Mouse (Mus musculus) neural tube, embryonic 14.5 days (tissue): ENCODE measurements around the gene Hist1h1a. TPM values are rescaled to one million over a fixed set of nuclear protein-coding genes. Genes with fewer than 3 reads are reported as not detected.
"Not testable (repeated sequence)": the region's sequence is repeated elsewhere in the genome, so short reads cannot be mapped to it uniquely, and the experiment has no call there.

Experiments used
- ATAC-seq: fragments of 200-750 bp; cut with Nextera tagmentation; 2 replicates; pipeline ENCODE4 v1.8.0; 2017; ENCODE audit warnings: low read depth, mild to moderate bottlenecking, moderate TSS enrichment, moderate library complexity
- H3K27ac ChIP-seq: fragments of 300-500 bp; sonication (generic); 2 replicates; pipeline ENCODE4 v1.5.1; 2014; ENCODE audit warnings: low read depth, mild to moderate bottlenecking, control low read depth, low read length, moderate library complexity, mixed read lengths
- H3K27me3 ChIP-seq: fragments of 300-500 bp; sonication (generic); 2 replicates; pipeline ENCODE4 v1.6.1; 2014; ENCODE audit warnings: low read length; ENCODE audit not compliant: control insufficient read depth, insufficient read depth
- H3K36me3 ChIP-seq: fragments of 300-500 bp; sonication (generic); 2 replicates; pipeline ENCODE4 v1.6.1; 2014; ENCODE audit warnings: low read length, mixed read lengths; ENCODE audit not compliant: control insufficient read depth, insufficient read depth
- H3K4me1 ChIP-seq: fragments of 300-500 bp; sonication (generic); 2 replicates; pipeline ENCODE4 v1.6.1; 2014; ENCODE audit warnings: low read length; ENCODE audit not compliant: control insufficient read depth, insufficient read depth
- H3K4me2 ChIP-seq: fragments of 300-500 bp; sonication (generic); 2 replicates; pipeline ENCODE4 v1.6.1; 2014; ENCODE audit warnings: mild to moderate bottlenecking, low read depth, low read length, control low read depth
- H3K4me3 ChIP-seq: fragments of 300-500 bp; sonication (generic); 2 replicates; pipeline ENCODE4 v1.5.1; 2014; ENCODE audit warnings: low read depth, low read length, control low read depth, mixed read lengths
- H3K9ac ChIP-seq: fragments of 300-500 bp; sonication (generic); replicated peaks from 2 replicates; pipeline ENCODE4 v1.6.1; 2014; ENCODE audit warnings: low read depth, mild to moderate bottlenecking, control low read depth, low read length, mixed read lengths
- H3K9me3 ChIP-seq: fragments of 300-500 bp; sonication (generic); 2 replicates; pipeline ENCODE4 v1.6.1; 2016; ENCODE audit warnings: low read length; ENCODE audit not compliant: control insufficient read depth
- WGBS: fragments of 180-500 bp; shearing (Covaris S2); extraction: QIAGEN DNeasy Blood & Tissue Kit; methylation state at CpG from one replicate; pipeline ENCODE4 v1.1.7; 2014; 5-methylcytosine and 5-hydroxymethylcytosine counted together
- polyA plus RNA-seq: library from polyadenylated mRNA; unstranded; fragments of >200 nt; fragmentation: Nextera tagmentation; extraction: Ambion mirVana; gene quantifications from 2 replicates; pipeline ENCODE4 v1.2.1, GENCODE M21; 2014

The Hist1h1a gene
- not detected in 2 replicates for polyA plus RNA-seq

GRCm38 (mm10) chr13:23763586-23764323 is at the start of gene Hist1h1a:
TSS of gene Hist1h1a (plus strand) at chr13:23763666.
- Histone ChIP-seq H3K4me3 (peak within 1 kb of the TSS; percentile 45), H3K27me3 (no peaks in the 10 kb centered on the region), H3K4me1 (peaks cover 7% of the 10 kb centered on the region), H3K36me3 (no peaks in the 10 kb centered on the region), H3K9ac (peak within 1 kb of the TSS; percentile 51), H3K9me3 (no peaks in the 10 kb centered on the region), H3K27ac (peak within 1 kb of the TSS; percentile 63; the same call in 1 of the 2 replicates), H3K4me2 (peak within 1 kb of the TSS; percentile 59)
- ATAC-seq: peak; percentile 78
- 3% methylated on average over 34 of the region's 34 CpGs for WGBS

- Histone ChIP-seq H3K4me1 (no peaks in the 10 kb centered on the region), H3K27me3 (no peaks in the 10 kb centered on the region), H3K9ac (no peak overlapping the region), H3K27ac (no peak overlapping the region), H3K4me2 (no peak overlapping the region), H3K36me3 (no peaks in the 10 kb centered on the region), H3K4me3 (no peak overlapping the region), H3K9me3 (no peaks in the 10 kb centered on the region)
- 82% methylated on average over 5 of the region's 5 CpGs for WGBS
- ATAC-seq: no peak
Measured at GRCm38 (mm10) chr13:23716261-23717042, 47.0 kb upstream of the Hist1h1a start.

- Histone ChIP-seq H3K4me3 (no peak overlapping the region), H3K9ac (no peak overlapping the region), H3K36me3 (no peaks in the 10 kb centered on the region), H3K9me3 (no peaks in the 10 kb centered on the region), H3K4me1 (no peaks in the 10 kb centered on the region), H3K27ac (no peak overlapping the region), H3K4me2 (no peak overlapping the region), H3K27me3 (no peaks in the 10 kb centered on the region)
- no peak for ATAC-seq
- WGBS: 63% methylated on average over 11 of the region's 11 CpGs
Measured at GRCm38 (mm10) chr13:23717176-23717575, 46.3 kb upstream of the Hist1h1a start.

GRCm38 (mm10) chr13:23717593-23718245 is 45.7 kb upstream of the Hist1h1a start:
- not testable (repeated sequence) for H3K9ac ChIP-seq, H3K4me3 ChIP-seq, ATAC-seq, H3K27ac ChIP-seq, H3K4me1 ChIP-seq, H3K4me2 ChIP-seq, H3K27me3 ChIP-seq, H3K36me3 ChIP-seq, H3K9me3 ChIP-seq
- 18% methylated on average over 2 of the region's 2 CpGs for WGBS

- Histone ChIP-seq H3K4me1 (no peaks in the 10 kb centered on the region), H3K4me2 (no peak overlapping the region), H3K36me3 (no peaks in the 10 kb centered on the region), H3K9ac (no peak overlapping the region), H3K9me3 (no peaks in the 10 kb centered on the region), H3K27ac (no peak overlapping the region), H3K4me3 (no peak overlapping the region), H3K27me3 (no peaks in the 10 kb centered on the region)
- ATAC-seq: no peak
- WGBS: 87% methylated on average over 4 of the region's 4 CpGs
Measured at GRCm38 (mm10) chr13:23724239-23724638, 39.2 kb upstream of the Hist1h1a start.

- no peaks in the 10 kb centered on the region for H3K9me3 ChIP-seq
- no peaks in the 10 kb centered on the region for H3K4me1 ChIP-seq
- no peak for ATAC-seq
- H3K4me2 ChIP-seq: no peak overlapping the region
- H3K27me3 ChIP-seq: no peaks in the 10 kb centered on the region
- H3K9ac ChIP-seq: no peak overlapping the region
- no peak overlapping the region for H3K27ac ChIP-seq
- no peak overlapping the region for H3K4me3 ChIP-seq
- H3K36me3 ChIP-seq: no peaks in the 10 kb centered on the region
- WGBS: 33% methylated on average over 1 of the region's 1 CpGs
Measured at GRCm38 (mm10) chr13:23725213-23725612, 38.3 kb upstream of the Hist1h1a start.

- H3K4me3 ChIP-seq: no peak overlapping the region
- ATAC-seq: no peak
- 90% methylated on average over 18 of the region's 18 CpGs for WGBS
Measured at GRCm38 (mm10) chr13:23728472-23729191, 34.8 kb upstream of the Hist1h1a start.

GRCm38 (mm10) chr13:23729192-23729525 is 34.3 kb upstream of the Hist1h1a start:
- Histone ChIP-seq H3K27ac (no peak overlapping the region), H3K9ac (no peak overlapping the region), H3K36me3 (no peaks in the 10 kb centered on the region), H3K4me2 (no peak overlapping the region), H3K27me3 (no peaks in the 10 kb centered on the region), H3K4me3 (no peak overlapping the region), H3K4me1 (no peaks in the 10 kb centered on the region), H3K9me3 (no peaks in the 10 kb centered on the region)
- no peak for ATAC-seq
- WGBS: 92% methylated on average over 9 of the region's 9 CpGs

More at GRCm38 (mm10) chr13:23728472-23729191, 34.8 kb upstream of the Hist1h1a start:
- H3K4me2 ChIP-seq: no peak overlapping the region
- H3K27ac ChIP-seq: no peak overlapping the region
- no peak overlapping the region for H3K9ac ChIP-seq
- no peaks in the 10 kb centered on the region for H3K9me3 ChIP-seq
- no peaks in the 10 kb centered on the region for H3K36me3 ChIP-seq
- no peaks in the 10 kb centered on the region for H3K4me1 ChIP-seq
- H3K27me3 ChIP-seq: no peaks in the 10 kb centered on the region
